Mouse (Mus musculus): ENCODE data around the gene Sycp3.
"Not testable (repeated sequence)": the region's sequence is repeated elsewhere in the genome, so short reads cannot be mapped to it uniquely, and the experiment has no call there.

The Sycp3 gene

GRCm38 (mm10) chr10:88459502-88459992 lies at the start of gene Sycp3:
Sycp3 (plus strand) TSS chr10:88459569.
- peak; percentile 6 for DNase-seq

DNA sequence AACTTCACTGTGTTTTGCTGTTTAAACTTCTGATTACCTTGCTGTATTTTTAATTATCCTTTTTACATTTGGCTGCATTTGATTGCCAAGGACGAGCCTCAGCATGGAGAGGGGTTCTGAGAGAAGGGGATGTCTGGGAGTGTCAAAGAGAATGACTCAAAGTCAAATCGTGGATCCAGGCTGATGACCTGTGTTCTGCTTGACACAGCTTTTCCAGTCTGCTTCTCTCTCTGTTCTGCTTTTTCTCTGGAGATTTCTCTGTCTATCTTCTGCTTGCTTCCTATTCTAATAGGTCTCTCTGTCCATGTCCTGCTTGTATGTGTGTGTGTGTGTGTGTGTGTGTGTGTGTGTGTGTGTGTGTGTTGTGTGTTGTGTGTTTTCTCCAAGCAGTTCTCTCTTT lies 49.6 kb upstream of the Sycp3 start:
- no peak for DNase-seq

DNA sequence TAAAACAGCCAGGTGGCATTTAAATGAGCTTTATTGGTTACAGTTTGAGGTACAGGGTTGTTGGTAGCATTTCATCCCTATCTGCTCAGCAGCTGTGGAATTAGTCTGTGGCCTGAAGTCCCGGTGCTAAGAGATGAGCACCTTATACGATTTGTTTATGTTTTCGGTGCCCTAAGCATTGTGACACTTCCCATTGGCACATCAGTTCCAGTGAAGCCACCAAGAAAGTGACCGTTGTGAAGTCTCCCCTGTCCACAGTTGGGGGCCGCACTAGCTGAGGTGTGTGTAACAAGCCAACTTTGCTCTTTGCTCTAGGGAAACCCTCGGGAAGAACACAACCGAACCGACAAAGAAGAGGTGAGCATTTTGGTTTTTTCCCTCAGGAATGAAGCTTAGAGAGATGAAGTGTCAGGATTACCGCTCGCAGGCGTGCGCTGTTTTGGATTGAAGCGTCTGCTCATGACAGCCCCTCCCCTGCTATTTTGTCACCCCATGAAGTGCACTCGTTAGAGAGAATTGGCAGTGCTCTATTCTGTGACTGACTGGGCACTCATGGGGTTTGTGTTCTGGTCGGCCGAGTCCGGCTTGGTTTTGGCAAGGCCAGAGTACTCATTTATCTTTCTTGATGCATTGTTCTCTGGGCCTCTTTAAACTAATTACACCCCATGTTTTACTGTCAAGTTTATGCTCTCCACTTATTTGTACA lies 46.9 kb upstream of the Sycp3 start:
- DNase-seq = no peak

DNA sequence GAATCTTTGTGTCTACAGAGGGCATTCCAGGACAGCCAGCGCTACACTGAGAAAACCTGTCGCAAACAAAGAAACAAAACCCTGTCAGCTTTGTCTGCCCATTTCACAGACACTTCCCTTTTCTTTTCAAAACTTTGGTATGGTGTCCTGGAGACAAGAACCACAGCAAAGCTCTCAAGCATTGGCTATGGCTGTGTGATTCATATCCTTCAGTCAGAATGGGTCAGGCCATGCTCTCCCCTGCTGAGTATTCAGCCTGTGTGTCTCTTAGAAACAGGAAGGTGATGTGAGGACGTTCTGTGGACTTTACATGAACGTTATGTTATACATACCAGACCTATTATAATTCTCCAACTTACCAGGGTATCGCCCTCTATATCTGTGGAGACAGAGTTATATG lies 41.7 kb upstream of the Sycp3 start:
- DNase-seq = no peak

GRCm38 (mm10) chr10:88420141-88420541 lies 39.2 kb upstream of the Sycp3 start:
- no peak for DNase-seq

- no peak for DNase-seq
These were observed 38.5 kb upstream of the Sycp3 start for GRCm38 (mm10) chr10:88420655-88421435.

GRCm38 (mm10) chr10:88426158-88426816 lies 33.1 kb upstream of the Sycp3 start:
- peak; percentile 79 for DNase-seq

GRCm38 (mm10) chr10:88426896-88427295 lies 32.5 kb upstream of the Sycp3 start:
- no peak for DNase-seq

DNA sequence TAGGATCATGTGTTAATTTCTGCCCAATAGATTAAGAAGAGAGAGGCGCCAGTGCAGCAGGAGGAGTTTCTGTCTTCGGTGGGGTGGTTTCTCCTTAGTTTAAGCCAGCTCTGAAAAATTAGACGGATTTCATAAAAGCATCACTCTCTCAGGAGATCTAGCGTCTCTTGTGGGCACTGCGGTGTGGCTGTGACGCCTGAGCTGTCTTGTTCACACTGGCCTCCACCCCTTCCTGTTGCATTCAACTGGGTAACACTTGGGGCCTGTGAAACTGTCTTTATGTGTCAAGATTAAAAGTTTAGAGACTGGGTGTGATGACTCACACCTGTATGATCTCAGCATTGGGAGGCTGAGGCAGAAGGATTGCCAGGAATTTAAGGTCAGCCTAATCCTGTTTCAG lies 31.4 kb upstream of the Sycp3 start:
- DNase-seq = no peak

- DNase-seq = no peak
These were observed 18.1 kb upstream of the Sycp3 start for GRCm38 (mm10) chr10:88441224-88441623.

GRCm38 (mm10) chr10:88451221-88451620 lies 8.1 kb upstream of the Sycp3 start:
- peak; percentile 70 for DNase-seq

DNA sequence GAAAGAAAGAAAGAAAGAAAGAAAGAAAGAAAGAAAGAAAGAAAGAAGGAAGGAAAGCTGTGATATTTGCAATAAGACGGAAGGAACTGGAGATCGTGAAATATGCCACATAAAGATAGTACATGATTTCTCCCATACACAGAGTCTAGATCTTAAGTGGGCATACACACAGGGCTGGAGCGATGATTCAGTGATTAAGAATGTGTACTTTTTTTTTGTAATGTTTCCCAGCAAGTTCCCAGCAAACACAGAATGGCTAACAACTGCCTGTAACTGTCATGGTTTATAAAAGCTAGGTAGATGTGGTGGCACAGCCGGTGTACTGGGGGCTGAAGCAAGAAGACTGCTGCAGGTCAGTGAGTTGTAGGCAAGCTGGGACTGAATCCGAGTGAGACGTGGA lies 7.4 kb upstream of the Sycp3 start:
- no peak for DNase-seq

DNA sequence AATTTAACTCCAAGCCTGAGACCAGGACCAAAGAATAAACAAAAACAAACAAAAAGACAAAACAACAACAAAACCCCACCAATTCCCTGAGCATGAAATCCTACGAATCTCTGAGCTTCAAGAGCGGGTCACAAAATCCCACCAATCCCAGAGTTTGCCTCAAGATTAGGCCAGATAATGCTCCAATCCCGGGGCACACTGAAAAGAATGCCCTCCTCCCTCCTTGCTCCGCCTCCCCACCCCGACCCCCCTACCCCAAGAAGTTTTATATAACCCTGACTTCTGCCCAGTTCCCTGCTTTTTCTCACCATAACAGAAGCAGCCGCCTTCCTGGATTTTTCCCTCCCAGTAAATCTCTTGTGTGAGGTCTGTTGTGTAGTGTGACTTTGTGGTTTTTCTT lies 1.6 kb upstream of the Sycp3 start:
- DNase-seq = peak; percentile 57

GRCm38 (mm10) chr10:88460122-88460820 lies 902 bp downstream of the Sycp3 start:
- DNase-seq = no peak

DNA sequence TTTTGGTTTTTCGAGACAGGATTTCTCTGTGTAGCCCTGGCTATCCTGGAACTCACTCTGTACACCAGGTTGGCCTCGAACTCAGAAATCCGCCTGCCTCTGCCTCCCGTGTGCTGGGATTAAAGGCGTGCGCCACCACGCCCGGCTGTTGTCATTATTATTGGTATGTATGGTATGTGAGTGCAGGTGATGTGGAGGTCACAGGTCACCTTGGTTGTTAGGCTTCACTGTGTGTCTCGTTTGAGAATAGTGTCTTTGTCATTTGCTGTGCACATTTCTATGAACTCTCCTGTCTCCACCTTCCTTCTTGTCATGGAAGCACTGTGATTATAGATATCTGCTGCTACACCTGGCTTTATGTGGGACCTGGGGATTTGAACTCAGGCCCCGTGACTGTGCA lies 23.5 kb downstream of the Sycp3 start:
- not testable (repeated sequence) for DNase-seq

- DNase-seq = no peak
These were observed 29.3 kb downstream of the Sycp3 start for GRCm38 (mm10) chr10:88488629-88489028.

DNA sequence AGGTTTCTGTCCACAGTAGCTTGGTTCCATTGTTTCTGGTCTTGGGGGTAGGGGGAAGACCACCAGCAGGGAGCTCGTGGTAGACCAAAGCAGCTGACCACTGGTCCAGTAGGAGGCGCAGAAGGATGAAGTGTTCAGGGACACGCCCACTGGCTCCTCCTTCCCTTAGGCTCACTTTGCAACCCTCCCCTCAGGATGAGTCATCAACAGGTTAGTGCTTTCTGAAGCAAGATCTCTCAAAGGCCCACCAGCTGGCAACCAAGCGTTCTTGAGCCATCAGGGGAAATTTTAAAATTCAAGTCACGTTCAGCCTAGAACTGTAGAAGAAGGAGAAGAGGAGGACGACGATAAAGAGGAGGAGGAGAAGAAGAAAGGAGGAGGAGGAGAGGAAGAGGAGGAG lies 32.3 kb downstream of the Sycp3 start:
- peak; percentile 25 for DNase-seq

GRCm38 (mm10) chr10:88492658-88493057 lies 33.3 kb downstream of the Sycp3 start:
- no peak for DNase-seq

- no peak for DNase-seq
These were observed 35.7 kb downstream of the Sycp3 start for GRCm38 (mm10) chr10:88494959-88495587.

GRCm38 (mm10) chr10:88496864-88497564 lies 37.6 kb downstream of the Sycp3 start:
- DNase-seq = no peak

DNA sequence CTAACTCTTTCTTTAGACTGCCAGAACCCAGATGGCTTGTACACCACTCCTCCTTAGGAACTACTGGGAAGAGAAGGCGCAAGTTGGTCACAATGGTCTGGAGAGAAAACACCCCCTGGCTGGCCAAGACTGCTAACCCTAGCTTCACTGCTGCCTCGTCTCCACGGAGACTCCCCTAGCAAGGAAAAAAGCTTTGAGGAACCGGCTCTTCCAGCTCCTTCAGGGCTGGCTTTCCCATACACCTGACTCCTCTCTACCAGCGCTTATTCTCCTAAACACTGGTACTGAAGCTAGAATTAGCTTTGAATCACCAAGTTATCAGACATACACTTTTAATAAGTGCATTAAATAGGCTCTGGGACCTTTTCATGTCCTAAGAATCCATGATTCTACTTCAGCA lies 40.6 kb downstream of the Sycp3 start:
- no peak for DNase-seq

- peak; percentile 25 for DNase-seq
These were observed 42.0 kb downstream of the Sycp3 start for GRCm38 (mm10) chr10:88501370-88501769.
